Mouse (Mus musculus): ENCODE results near the gene Atp2b1. TPM values are rescaled to one million over a fixed set of nuclear protein-coding genes. Genes with fewer than 3 reads are reported as not detected.

Atp2b1 gene
- total RNA-seq (2012; rRNA removed): 29.8 and 31.7 TPM in 2 replicates
- 21.2 and 25.0 TPM in 2 replicates for total RNA-seq (2014; rRNA removed)
- 41.7 and 49.7 TPM in 2 replicates for polyA plus RNA-seq (2012; ENCODE audit: insufficient read length, low read depth)

GRCm38 (mm10) chr10:98913961-98914809 lies at the start of gene Atp2b1:
Gene Atp2b1 (plus strand): TSS chr10:98914406.
- Histone ChIP-seq H3K36me3 (replicated peaks in 1 of 2; ENCODE audit: control insufficient read depth in 1 of 2, insufficient read depth in 1 of 2, low read length in 1 of 2) (no peaks in the 10 kb centered on the region), H3K4me3 (replicated peaks in 1 of 3; ENCODE audit: low read depth in 2 of 3, low read length in 2 of 3, poor library complexity in 1 of 3) (peak within 1 kb of the TSS; percentile 68 to 98 (median 89)), H3K4me2 (ENCODE audit: insufficient read depth, low read depth, poor library complexity, severe bottlenecking) (peak within 1 kb of the TSS; percentile 90; the same call in 1 of the 2 replicates), H3K27me3 (replicated peaks) (no peaks in the 10 kb centered on the region), H3K9me3 (replicated peaks; ENCODE audit: low read length) (no peaks in the 10 kb centered on the region), H3K27ac (ENCODE audit: insufficient read depth, low read depth) (peak within 1 kb of the TSS; percentile 96), H3K4me1 (ENCODE audit: control insufficient read depth in 1 of 2, insufficient read depth in 2 of 2) (peaks cover 2 to 18% of the 10 kb centered on the region in 2 experiments; a peak in 3 of 4 replicates), H3K9ac (ENCODE audit: insufficient read depth, low read depth) (peak within 1 kb of the TSS; percentile 95), H3K79me2 (replicated peaks; ENCODE audit: control insufficient read depth, extremely low read depth, insufficient read depth, poor library complexity, severe bottlenecking) (peaks cover 31% of the 10 kb centered on the region)
- 0 out of 2 replicates have a peak, but pooled peaks have one; percentile 14 for TF ChIP-seq TBP (conservative IDR thresholded peaks at IDR 0.05; ENCODE audit: low read depth, low read length)
- no peak for TF ChIP-seq MYC (IDR thresholded peaks at IDR 0.05; ENCODE audit: low read depth, low read length)
- no peak; the same call in 1 of the 2 replicates for TF ChIP-seq UBTF (IDR thresholded peaks at IDR 0.05; ENCODE audit: low read depth, low read length)
- no peak for TF ChIP-seq RCOR1 (conservative IDR thresholded peaks at IDR 0.05; ENCODE audit: low read depth, low read length)
- peak; percentile 44; the same call in 1 of the 2 replicates for TF ChIP-seq NRF1 (IDR thresholded peaks at IDR 0.05; ENCODE audit: low read depth, low read length)
- peak; percentile 33; the same call in 1 of the 2 replicates for TF ChIP-seq IRF4 (IDR thresholded peaks at IDR 0.05; ENCODE audit: low read depth, low read length)
- peak; percentile 28; the same call in 1 of the 2 replicates for TF ChIP-seq MAX (IDR thresholded peaks at IDR 0.05; ENCODE audit: low read length)
- TF ChIP-seq MAFK (IDR thresholded peaks at IDR 0.05; ENCODE audit: insufficient replicate concordance, low read length): no peak
- TF ChIP-seq NELFE (IDR thresholded peaks at IDR 0.05; ENCODE audit: low read depth, low read length): peak; percentile 64
- TF ChIP-seq ELF1 (IDR thresholded peaks at IDR 0.05; ENCODE audit: low read depth, low read length): peak; percentile 34
- TF ChIP-seq GABPA (IDR thresholded peaks at IDR 0.05; ENCODE audit: insufficient replicate concordance, low read depth, low read length): no peak
- no peak for TF ChIP-seq CHD1 (IDR thresholded peaks at IDR 0.05; ENCODE audit: low read depth, low read length)
- no peak for TF ChIP-seq ZKSCAN1 (IDR thresholded peaks at IDR 0.05; ENCODE audit: borderline replicate concordance, low read depth, low read length)
- peak; percentile 42 for TF ChIP-seq SIN3A (IDR thresholded peaks at IDR 0.05; ENCODE audit: low read length)
- peak; percentile 40 for TF ChIP-seq MXI1 (IDR thresholded peaks at IDR 0.05; ENCODE audit: low read depth, low read length)
- TF ChIP-seq POLR2A (IDR thresholded peaks at IDR 0.05; ENCODE audit: low read depth, low read length): peak; percentile 75
- peak; percentile 47; the same call in 1 of the 2 replicates for TF ChIP-seq USF2 (conservative IDR thresholded peaks at IDR 0.05; ENCODE audit: low read depth, low read length)
- TF ChIP-seq TCF12 (IDR thresholded peaks at IDR 0.05; ENCODE audit: low read depth, low read length): peak; percentile 44; the same call in 1 of the 2 replicates
- TF ChIP-seq CHD2 (IDR thresholded peaks at IDR 0.05; ENCODE audit: low read length): peak; percentile 13; the same call in 1 of the 2 replicates
- TF ChIP-seq MAZ (IDR thresholded peaks at IDR 0.05; ENCODE audit: low read depth, low read length): peak; percentile 96
- peak; percentile 33; the same call in 1 of the 2 replicates for TF ChIP-seq MEF2A (IDR thresholded peaks at IDR 0.05; ENCODE audit: borderline replicate concordance, low read depth, low read length)
- TF ChIP-seq EP300 (IDR thresholded peaks at IDR 0.05; ENCODE audit: low read length): no peak; the same call in 1 of the 2 replicates
- 0 out of 2 replicates have a peak, but pooled peaks have one; percentile 7 for TF ChIP-seq SMC3 (IDR thresholded peaks at IDR 0.05; ENCODE audit: low read depth, low read length)
- TF ChIP-seq KAT2A (IDR thresholded peaks at IDR 0.05; ENCODE audit: insufficient replicate concordance, low read length): no peak
- TF ChIP-seq USF1 (IDR thresholded peaks at IDR 0.05; ENCODE audit: low read depth, low read length): peak; percentile 82
- peak; percentile 76 for TF ChIP-seq ZMIZ1 (IDR thresholded peaks at IDR 0.05; ENCODE audit: low read depth, low read length)
- peak; percentile 76 for TF ChIP-seq BHLHE40 (IDR thresholded peaks at IDR 0.05; ENCODE audit: low read depth, low read length)
- in situ Hi-C loops (cut with MboI; ENCODE audit: low pct_ligation_motif_present, low pct_unique_long_range_greater_than_20kb, low sequenced_read_pairs) (loop anchor here (5.0 to 25.0 kb wide), 2 partner anchors 72 to 173 kb away; no protein-coding TSS in a partner anchor), dilution Hi-C loops (cut with MboI; ENCODE audit: extremely low pct_ligation_motif_present, extremely low pct_unique_long_range_greater_than_20kb, low sequenced_read_pairs) (no loop called here)
- peak; percentile 91 for DNase-seq (ENCODE audit: extremely low read depth)

All from CH12.LX (cell line).